Mouse (Mus musculus) midbrain, embryonic 10.5 days (tissue): Measurements from ENCODE around the gene Gm128. TPM values are rescaled to one million over a fixed set of nuclear protein-coding genes. Genes with fewer than 3 reads are reported as not detected.
"Not testable (repeated sequence)": the region's sequence is repeated elsewhere in the genome, so short reads cannot be mapped to it uniquely, and the experiment has no call there.

ENCODE experiments used
- DNase-seq: peaks from one replicate; pipeline ENCODE4 v3.0.0-alpha.2; 2017; ENCODE audit warnings: low spot score
- H3K27ac ChIP-seq: fragments of 300-500 bp; sonication (generic); replicated peaks from 2 replicates; pipeline ENCODE4 v1.5.1; 2016; ENCODE audit warnings: mild to moderate bottlenecking
- H3K27me3 ChIP-seq: fragments of 300-500 bp; sonication (generic); 2 replicates; pipeline ENCODE4 v1.6.1; 2016; ENCODE audit warnings: low read depth, mild to moderate bottlenecking; ENCODE audit not compliant: poor library complexity, severe bottlenecking
- H3K36me3 ChIP-seq: fragments of 300-500 bp; sonication (generic); 2 replicates; pipeline ENCODE4 v1.6.1; 2016; ENCODE audit warnings: mild to moderate bottlenecking, moderate library complexity
- H3K4me1 ChIP-seq: fragments of 300-500 bp; sonication (generic); 2 replicates; pipeline ENCODE4 v1.6.1; 2016
- H3K4me3 ChIP-seq: fragments of 300-500 bp; sonication (generic); 2 replicates; pipeline ENCODE4 v1.5.1; 2016; ENCODE audit warnings: mild to moderate bottlenecking, moderate library complexity
- H3K9me3 ChIP-seq: fragments of 300-500 bp; sonication (generic); replicated peaks from 2 replicates; pipeline ENCODE4 v1.6.1; 2016; ENCODE audit warnings: mild to moderate bottlenecking
- WGBS: fragments of 180-500 bp; shearing (Covaris S2); methylation state at CpG from one replicate; pipeline ENCODE4 v1.1.7; 2016; 5-methylcytosine and 5-hydroxymethylcytosine counted together
- polyA plus RNA-seq: library from polyadenylated mRNA; unstranded; fragments of >200 nt; fragmentation: Nextera tagmentation; extraction: Ambion mirVana; gene quantifications from 2 replicates; pipeline ENCODE4 v1.2.1, GENCODE M21; 2016

Gene Gm128
- polyA plus RNA-seq, 1 experiment from 2014 or later, result 0.25 TPM

- H3K4me1 ChIP-seq, result peaks cover 36% of the 10 kb centered on the region
- peaks cover 79% of the 10 kb centered on the region for H3K36me3 ChIP-seq
- no peak overlapping the region for H3K27ac ChIP-seq
- H3K4me3 ChIP-seq, result no peak overlapping the region
- H3K9me3 ChIP-seq, result no peaks in the 10 kb centered on the region
- 93% methylated on average over 2 of the region's 2 CpGs for WGBS
- H3K27me3 ChIP-seq, result no peaks in the 10 kb centered on the region
- DNase-seq, result no peak
These were observed 18.4 kb downstream of the Gm128 start for GRCm38 (mm10) chr3:95223041-95223440.

DNA sequence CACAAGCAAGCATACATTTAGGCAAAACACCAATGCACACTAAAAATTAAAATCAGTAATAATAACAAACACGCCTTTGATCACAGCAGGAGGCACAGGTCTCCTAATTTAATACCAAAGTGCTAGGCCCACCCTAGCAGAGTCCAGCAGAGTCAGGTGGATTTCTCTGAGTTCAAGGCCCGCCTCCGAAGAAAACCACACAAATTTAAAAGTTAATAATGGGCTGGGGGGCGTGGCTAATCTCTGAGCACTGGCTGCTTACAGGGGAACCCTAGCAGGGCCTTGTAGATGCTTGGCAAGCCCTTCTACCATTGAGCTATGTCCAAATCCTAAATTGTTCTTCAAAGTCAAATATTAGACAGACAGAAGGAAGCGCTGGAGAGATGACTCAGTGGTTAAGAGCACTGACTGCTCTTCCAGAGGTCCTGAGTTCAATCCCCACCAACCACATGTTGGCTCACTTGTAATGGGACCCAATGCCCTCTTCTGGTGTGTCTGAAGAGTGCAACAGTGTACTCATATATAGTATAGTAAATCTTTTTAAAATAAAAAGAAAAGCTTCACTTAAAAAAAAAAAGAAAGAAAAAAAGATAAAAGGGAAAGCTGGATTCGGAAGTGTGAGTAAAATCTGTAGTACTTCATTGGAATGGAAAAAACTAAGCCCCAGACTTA is 22.8 kb downstream of the Gm128 start:
- Histone ChIP-seq H3K4me3 (peak overlapping the region; percentile 64), H3K36me3 (peaks cover 80% of the 10 kb centered on the region), H3K27ac (peak overlapping the region; percentile 97), H3K4me1 (peaks cover 19% of the 10 kb centered on the region), H3K27me3 (no peaks in the 10 kb centered on the region), H3K9me3 (no peaks in the 10 kb centered on the region)
- WGBS, result 81% methylated on average over 6 of the region's 6 CpGs
- DNase-seq, result no peak

- peak within 1 kb of the TSS; percentile 97 for H3K27ac ChIP-seq
- peaks cover 76% of the 10 kb centered on the region for H3K36me3 ChIP-seq
- peak; percentile 94 for DNase-seq
- 0% methylated on average over 56 of the region's 56 CpGs for WGBS
- H3K4me3 ChIP-seq, result peak within 1 kb of the TSS; percentile 64
- H3K4me1 ChIP-seq, result peaks cover 19% of the 10 kb centered on the region
- no peaks in the 10 kb centered on the region for H3K27me3 ChIP-seq
- no peaks in the 10 kb centered on the region for H3K9me3 ChIP-seq
These were observed 23.9 kb downstream of the Gm128 start, which contains the start of gene Gabpb2 for GRCm38 (mm10) chr3:95217255-95218134. TSS of gene Gabpb2 (minus strand) at chr3:95217916.

- peak overlapping the region; percentile 97 for H3K27ac ChIP-seq
- peak overlapping the region; percentile 64 for H3K4me3 ChIP-seq
- DNase-seq, result no peak
- peaks cover 19% of the 10 kb centered on the region for H3K4me1 ChIP-seq
- H3K36me3 ChIP-seq, result peaks cover 76% of the 10 kb centered on the region
- H3K9me3 ChIP-seq, result no peaks in the 10 kb centered on the region
- WGBS, result 31% methylated on average over 4 of the region's 4 CpGs
- no peaks in the 10 kb centered on the region for H3K27me3 ChIP-seq
These were observed 24.6 kb downstream of the Gm128 start for GRCm38 (mm10) chr3:95216655-95217254.

DNA sequence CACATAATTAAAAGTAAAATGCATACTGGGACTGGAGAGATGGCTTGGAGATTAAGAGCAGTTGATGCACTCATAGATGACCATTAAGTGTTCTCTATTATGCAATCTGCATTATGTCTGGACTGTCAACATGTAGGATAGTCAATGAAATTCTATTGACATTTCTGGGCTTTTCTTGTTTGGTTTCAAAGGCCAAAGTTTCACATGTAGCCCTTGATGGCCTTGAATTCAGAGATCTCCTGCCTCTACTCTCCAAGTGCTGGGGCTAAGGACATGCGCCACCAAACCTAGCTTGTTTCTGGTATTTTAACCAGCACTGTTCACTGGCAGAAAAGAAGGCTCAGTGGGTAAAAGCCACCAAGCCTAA is 27.8 kb downstream of the Gm128 start:
- Histone ChIP-seq H3K4me1 (peaks cover 19% of the 10 kb centered on the region), H3K4me3 (no peak overlapping the region), H3K27ac (no peak overlapping the region), H3K27me3 (no peaks in the 10 kb centered on the region), H3K9me3 (no peaks in the 10 kb centered on the region), H3K36me3 (peaks cover 65% of the 10 kb centered on the region)
- WGBS, result 93% methylated on average over 1 of the region's 1 CpGs
- DNase-seq, result no peak

DNA sequence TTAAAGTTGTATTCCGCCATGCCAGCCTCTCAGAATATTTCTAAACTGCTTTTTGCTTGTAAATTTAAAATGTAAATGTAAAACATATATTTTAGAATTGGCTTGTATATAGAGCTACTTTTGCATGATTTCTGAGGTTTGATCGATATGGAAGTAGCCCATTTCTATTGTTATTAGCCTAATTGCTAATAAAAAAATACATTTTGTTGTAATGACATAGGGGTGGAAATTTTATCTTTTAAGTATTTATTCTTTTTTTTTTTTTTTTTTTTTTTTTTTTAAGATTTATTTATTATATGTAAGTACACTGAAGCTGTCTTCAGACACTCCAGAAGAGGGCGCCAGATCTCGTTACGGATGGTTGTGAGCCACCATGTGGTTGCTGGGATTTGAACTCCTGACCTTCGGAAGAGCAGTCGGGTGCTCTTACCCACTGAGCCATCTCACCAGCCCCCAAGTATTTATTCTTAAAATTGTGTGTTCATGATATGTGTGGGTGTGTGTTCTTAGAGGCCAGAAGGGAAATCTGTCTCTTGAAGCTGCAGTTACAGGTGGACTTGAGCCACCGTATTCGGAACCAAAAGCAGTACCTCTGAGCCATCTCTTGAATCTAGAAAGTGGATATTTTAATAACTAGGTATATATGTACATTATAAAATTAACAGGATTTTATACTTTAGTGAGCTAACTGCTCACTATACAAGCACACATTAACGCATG is 28.3 kb downstream of the Gm128 start:
- H3K27me3 ChIP-seq, H3K9me3 ChIP-seq, H3K4me3 ChIP-seq, DNase-seq, H3K27ac ChIP-seq: not testable (repeated sequence)
- Histone ChIP-seq H3K36me3 (peaks cover 67% of the 10 kb centered on the region), H3K4me1 (peaks cover 14% of the 10 kb centered on the region)
- WGBS, result 88% methylated on average over 10 of the region's 10 CpGs

- H3K4me1 ChIP-seq, result no peaks in the 10 kb centered on the region
- WGBS, result 87% methylated on average over 2 of the region's 2 CpGs
- no peaks in the 10 kb centered on the region for H3K27me3 ChIP-seq
- H3K9me3 ChIP-seq, result no peaks in the 10 kb centered on the region
- no peak for DNase-seq
- peaks cover 83% of the 10 kb centered on the region for H3K36me3 ChIP-seq
- H3K27ac ChIP-seq, result no peak overlapping the region
- no peak overlapping the region for H3K4me3 ChIP-seq
These were observed 30.8 kb downstream of the Gm128 start for GRCm38 (mm10) chr3:95210585-95210984.

DNA sequence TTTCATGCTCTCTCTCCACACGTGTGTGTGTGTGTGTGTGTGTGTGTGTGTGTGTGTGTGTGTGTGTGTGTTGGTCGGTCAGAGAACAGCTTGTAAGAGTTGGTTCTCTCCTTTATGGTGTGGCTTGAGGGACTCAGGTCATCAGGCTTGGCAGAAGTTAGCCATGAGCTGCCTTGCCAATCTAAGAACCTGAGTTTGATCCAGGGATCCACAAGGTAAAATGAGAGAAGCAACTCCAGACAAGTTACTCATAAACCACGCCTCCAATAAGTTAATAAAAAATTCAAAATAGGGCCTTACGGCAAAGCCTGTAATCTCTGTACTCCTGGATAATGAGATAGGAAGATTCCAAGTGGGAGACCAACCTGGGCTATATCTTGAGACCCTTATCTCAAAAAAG is 33.1 kb downstream of the Gm128 start:
- Histone ChIP-seq H3K27me3 (no peaks in the 10 kb centered on the region), H3K36me3 (peaks cover 85% of the 10 kb centered on the region), H3K9me3 (no peaks in the 10 kb centered on the region), H3K4me1 (no peaks in the 10 kb centered on the region), H3K27ac (no peak overlapping the region), H3K4me3 (no peak overlapping the region)
- WGBS, result 89% methylated on average over 4 of the region's 4 CpGs
- DNase-seq, result no peak

GRCm38 (mm10) chr3:95203880-95204279 is 37.5 kb downstream of the Gm128 start:
- Histone ChIP-seq H3K4me3 (no peak overlapping the region), H3K36me3 (peaks cover 97% of the 10 kb centered on the region), H3K27me3 (no peaks in the 10 kb centered on the region), H3K9me3 (no peaks in the 10 kb centered on the region), H3K4me1 (no peaks in the 10 kb centered on the region), H3K27ac (no peak overlapping the region)
- 94% methylated on average over 6 of the region's 6 CpGs for WGBS
- no peak for DNase-seq

GRCm38 (mm10) chr3:95200562-95200961 is 40.8 kb downstream of the Gm128 start:
- Histone ChIP-seq H3K4me3 (no peak overlapping the region), H3K4me1 (no peaks in the 10 kb centered on the region), H3K27me3 (no peaks in the 10 kb centered on the region), H3K27ac (no peak overlapping the region), H3K9me3 (no peaks in the 10 kb centered on the region), H3K36me3 (peaks cover 99% of the 10 kb centered on the region)
- 79% methylated on average over 2 of the region's 2 CpGs for WGBS
- no peak for DNase-seq

- Histone ChIP-seq H3K4me3 (no peak overlapping the region), H3K36me3 (peaks cover 99% of the 10 kb centered on the region), H3K27ac (no peak overlapping the region), H3K4me1 (no peaks in the 10 kb centered on the region), H3K27me3 (no peaks in the 10 kb centered on the region), H3K9me3 (no peaks in the 10 kb centered on the region)
- WGBS, result 81% methylated on average over 7 of the region's 7 CpGs
- DNase-seq, result no peak
These were observed 41.3 kb downstream of the Gm128 start for GRCm38 (mm10) chr3:95200132-95200531.

DNA sequence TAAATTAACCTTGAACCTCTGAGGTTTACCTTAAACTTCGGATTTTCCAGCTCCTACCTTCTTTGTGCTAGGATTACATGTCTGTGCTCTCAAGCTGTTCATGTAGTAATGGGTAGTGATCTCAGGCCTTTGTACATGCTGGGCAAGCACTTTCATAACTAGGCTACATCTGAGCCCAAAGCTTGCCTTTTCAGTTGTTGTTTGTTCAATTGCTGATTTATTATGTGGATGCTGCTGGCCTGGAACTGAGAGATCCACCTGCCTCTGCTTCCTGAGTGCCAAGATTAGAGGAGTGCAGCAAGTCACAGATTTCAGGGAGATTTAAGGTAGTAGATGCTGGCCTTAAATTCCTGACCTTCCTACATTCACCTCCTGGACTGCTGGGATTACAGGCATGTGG is 42.3 kb downstream of the Gm128 start:
- H3K4me1 ChIP-seq, result no peaks in the 10 kb centered on the region
- H3K27ac ChIP-seq, result no peak overlapping the region
- H3K4me3 ChIP-seq, result no peak overlapping the region
- WGBS, result 84% methylated on average over 1 of the region's 1 CpGs
- H3K36me3 ChIP-seq, result peaks cover 98% of the 10 kb centered on the region
- H3K27me3 ChIP-seq, result no peaks in the 10 kb centered on the region
- H3K9me3 ChIP-seq, result no peaks in the 10 kb centered on the region
- DNase-seq, result no peak
